Mouse (Mus musculus) embryonic facial prominence, embryonic 14.5 days (tissue): ENCODE data around the gene Commd3. TPM values are rescaled to one million over a fixed set of nuclear protein-coding genes. Genes with fewer than 3 reads are reported as not detected.

ENCODE experiments used
- ATAC-seq: fragments of 200-750 bp; cut with Nextera tagmentation; 2 replicates; pipeline ENCODE4 v1.8.0; 2017; ENCODE audit warnings: low read depth, moderate number of reproducible peaks, moderate TSS enrichment
- DNase-seq: peaks from one replicate; pipeline ENCODE4 v3.0.0-alpha.2; 2015; ENCODE audit warnings: low spot score
- H3K27ac ChIP-seq: fragments of 300-500 bp; sonication (generic); replicated peaks from 2 replicates; pipeline ENCODE4 v1.5.1; 2014; ENCODE audit warnings: low read depth, mild to moderate bottlenecking, low read length, moderate library complexity
- H3K27me3 ChIP-seq: fragments of 300-500 bp; sonication (generic); replicated peaks from 2 replicates; pipeline ENCODE4 v1.6.1; 2014; ENCODE audit warnings: low read length; ENCODE audit not compliant: control insufficient read depth, insufficient read depth
- H3K36me3 ChIP-seq: fragments of 300-500 bp; sonication (generic); 2 replicates; pipeline ENCODE4 v1.6.1; 2014; ENCODE audit warnings: low read length, mixed read lengths; ENCODE audit not compliant: control insufficient read depth, insufficient read depth
- H3K4me1 ChIP-seq: fragments of 300-500 bp; sonication (generic); 2 replicates; pipeline ENCODE4 v1.6.1; 2014; ENCODE audit warnings: antibody characterized with exemption, low read length; ENCODE audit not compliant: control insufficient read depth, insufficient read depth
- H3K4me2 ChIP-seq: fragments of 300-500 bp; sonication (generic); 2 replicates; pipeline ENCODE4 v1.6.1; 2014; ENCODE audit warnings: low read depth, mild to moderate bottlenecking, low read length, moderate library complexity, mixed read lengths
- H3K4me3 ChIP-seq: fragments of 300-500 bp; sonication (generic); 2 replicates; pipeline ENCODE4 v1.5.1; 2014; ENCODE audit warnings: low read depth, mild to moderate bottlenecking, low read length
- H3K9ac ChIP-seq: fragments of 300-500 bp; sonication (generic); 2 replicates; pipeline ENCODE4 v1.6.1; 2014; ENCODE audit warnings: low read depth, mild to moderate bottlenecking, low read length, moderate library complexity, mixed read lengths
- H3K9me3 ChIP-seq: fragments of 300-500 bp; sonication (generic); 2 replicates; pipeline ENCODE4 v1.6.1; 2016; ENCODE audit warnings: low read length; ENCODE audit not compliant: control insufficient read depth
- WGBS: fragments of 180-500 bp; shearing (Covaris S2); extraction: QIAGEN DNeasy Blood & Tissue Kit; methylation state at CpG from one replicate; pipeline ENCODE4 v1.1.7; 2014; 5-methylcytosine and 5-hydroxymethylcytosine counted together
- polyA plus RNA-seq: library from polyadenylated mRNA; unstranded; fragments of >200 nt; fragmentation: Nextera tagmentation; extraction: Ambion mirVana; gene quantifications from 2 replicates; pipeline ENCODE4 v1.2.1, GENCODE M21; 2014

Commd3 gene
- polyA plus RNA-seq, 1 experiment from 2014 or later = 195 TPM

- Histone ChIP-seq H3K27me3 (no peaks in the 10 kb centered on the region), H3K9ac (no peak overlapping the region), H3K36me3 (no peaks in the 10 kb centered on the region), H3K27ac (no peak overlapping the region), H3K9me3 (no peaks in the 10 kb centered on the region), H3K4me3 (no peak overlapping the region), H3K4me2 (no peak overlapping the region), H3K4me1 (no peaks in the 10 kb centered on the region)
- 72% methylated on average over 4 of the region's 4 CpGs for WGBS
- no peak for ATAC-seq
- no peak for DNase-seq
Measured at GRCm38 (mm10) chr2:18718521-18718920, 46.3 kb downstream of the Commd3 start.

- no peak overlapping the region for H3K4me3 ChIP-seq
- no peak overlapping the region for H3K27ac ChIP-seq
- 64% methylated on average over 3 of the region's 3 CpGs for WGBS
- H3K27me3 ChIP-seq = no peaks in the 10 kb centered on the region
- no peaks in the 10 kb centered on the region for H3K36me3 ChIP-seq
- H3K4me2 ChIP-seq = no peak overlapping the region
- ATAC-seq (no peak), DNase-seq (no peak)
- H3K4me1 ChIP-seq = no peaks in the 10 kb centered on the region
- no peak overlapping the region for H3K9ac ChIP-seq
- H3K9me3 ChIP-seq = no peaks in the 10 kb centered on the region
Measured at GRCm38 (mm10) chr2:18722208-18722830, 50.1 kb downstream of the Commd3 start.

GRCm38 (mm10) chr2:18724462-18724861, 52.3 kb downstream of the Commd3 start:
- H3K9me3 ChIP-seq = no peaks in the 10 kb centered on the region
- no peak overlapping the region for H3K4me3 ChIP-seq
- DNase-seq (no peak), ATAC-seq (no peak)
- H3K9ac ChIP-seq = no peak overlapping the region
- no peak overlapping the region for H3K27ac ChIP-seq
- H3K4me2 ChIP-seq = no peak overlapping the region
- H3K27me3 ChIP-seq = no peaks in the 10 kb centered on the region
- H3K36me3 ChIP-seq = no peaks in the 10 kb centered on the region
- H3K4me1 ChIP-seq = no peaks in the 10 kb centered on the region
- 88% methylated on average over 1 of the region's 1 CpGs for WGBS

Other genes with a start within 250 kb of the Commd3 start
- gene Bmi1, start 4.6 kb downstream of the Commd3 start, polyA plus RNA-seq = 25.9 and 28.0 TPM in 2 replicates
- gene Spag6, start 21.6 kb downstream of the Commd3 start, polyA plus RNA-seq = 0.21 and 0.22 TPM in 2 replicates